Mouse (Mus musculus): ENCODE data around the gene Golga3. TPM values are rescaled to one million over a fixed set of nuclear protein-coding genes. Genes with fewer than 3 reads are reported as not detected.

Golga3 gene
- polyA plus RNA-seq (2012; ENCODE audit: insufficient read depth, insufficient read length, missing spikeins): 23.6 and 24.7 TPM in 2 replicates

GRCm38 (mm10) chr5:110176362-110177020 lies at the start of gene Golga3:
TSS of gene Golga3 (plus strand) at chr5:110176701.
- Histone ChIP-seq H3K4me1 (ENCODE audit: control insufficient read depth, insufficient read depth, low read length) (peaks cover 29% of the 10 kb centered on the region), H3K27ac (ENCODE audit: insufficient read depth, low read depth, low read length) (peak within 1 kb of the TSS; percentile 70)
- TF ChIP-seq CTCF (IDR thresholded peaks at IDR 0.05; ENCODE audit: low read depth, low read length) (no peak), POLR2A (IDR thresholded peaks at IDR 0.05; ENCODE audit: borderline replicate concordance, low read depth, low read length) (no peak)

DNA sequence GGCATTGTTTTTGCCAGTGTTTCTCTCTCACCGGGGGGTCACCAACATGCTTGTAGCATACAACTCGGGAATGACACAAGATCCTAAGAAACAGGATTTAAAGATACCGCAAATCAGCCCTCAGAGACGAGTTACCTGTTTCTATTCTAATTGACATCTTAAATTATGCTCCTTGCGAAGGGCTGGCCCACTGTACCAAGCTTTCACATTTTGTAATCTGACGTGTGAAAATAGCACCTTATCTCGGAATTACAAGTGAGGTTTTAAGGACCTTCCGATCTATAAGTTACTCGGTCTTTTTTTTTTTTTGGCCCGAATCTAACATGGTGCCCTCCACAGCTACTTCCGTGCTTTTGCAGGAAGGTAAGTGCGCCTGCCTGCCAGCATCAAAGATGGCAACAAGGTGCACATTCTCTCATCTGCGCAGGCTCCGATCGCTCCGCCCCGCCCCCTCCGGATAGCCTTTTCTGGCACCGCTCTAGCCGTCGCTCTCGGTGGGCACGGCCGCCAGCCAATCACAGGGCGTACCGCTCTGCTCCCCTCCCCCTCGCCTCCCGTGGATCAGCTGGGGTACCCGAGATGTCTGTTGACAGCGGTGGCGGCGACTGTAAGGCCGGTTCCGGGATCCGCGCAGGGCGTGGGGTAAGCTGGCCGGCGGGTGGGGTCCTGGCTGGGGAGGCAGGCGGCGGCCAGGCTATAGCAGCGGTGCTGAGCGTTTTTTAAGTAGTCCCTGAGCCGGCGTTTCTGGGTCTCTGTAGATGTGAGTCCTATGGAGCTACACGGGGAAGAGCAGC lies 41.0 kb upstream of the Golga3 start, which contains the start of gene Chfr:
TSS of gene Chfr (plus strand) at position 550 of the 794 bp plus-strand sequence.
- Histone ChIP-seq H3K4me3 (ENCODE audit: insufficient read depth, low read length) (peak within 1 kb of the TSS; percentile 99), H3K4me1 (ENCODE audit: control insufficient read depth, insufficient read depth, low read length) (peaks cover 3% of the 10 kb centered on the region; the same call in 1 of the 2 replicates), H3K27ac (ENCODE audit: insufficient read depth, low read depth, low read length) (peak within 1 kb of the TSS; percentile 33; the same call in 1 of the 2 replicates)
- TF ChIP-seq POLR2A (IDR thresholded peaks at IDR 0.05; ENCODE audit: borderline replicate concordance, low read depth, low read length): 0 out of 2 replicates have a peak, but pooled peaks have one; percentile 63
- TF ChIP-seq CTCF (IDR thresholded peaks at IDR 0.05; ENCODE audit: low read depth, low read length): no peak

More at GRCm38 (mm10) chr5:110176362-110177020, at the start of gene Golga3:
- H3K4me3 ChIP-seq (ENCODE audit: insufficient read depth, low read length): peak within 1 kb of the TSS; percentile 93

DNA sequence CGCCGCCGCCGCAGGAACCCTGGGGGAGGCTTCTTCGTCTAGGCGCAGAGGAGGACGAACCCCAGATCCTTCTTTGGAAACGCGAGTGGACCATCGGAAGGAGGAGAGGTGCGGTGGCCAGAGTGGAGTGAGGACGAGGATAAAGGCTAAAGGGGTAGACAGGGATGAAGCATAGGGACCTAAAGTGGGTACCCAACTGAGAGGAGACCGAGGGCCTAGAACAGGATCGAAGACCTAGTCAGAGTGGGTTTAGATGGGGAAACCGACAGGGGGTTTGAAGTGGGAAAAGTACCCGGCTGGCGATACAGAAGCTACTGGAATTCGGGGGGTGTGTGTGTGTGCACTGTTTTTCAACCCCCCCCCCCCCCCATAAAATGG lies 40.4 kb upstream of the Golga3 start:
- Histone ChIP-seq H3K27ac (ENCODE audit: insufficient read depth, low read depth, low read length) (peak overlapping the region; percentile 28; the same call in 1 of the 2 replicates), H3K4me3 (ENCODE audit: insufficient read depth, low read length) (peak overlapping the region; percentile 99), H3K4me1 (ENCODE audit: control insufficient read depth, insufficient read depth, low read length) (peaks cover 3% of the 10 kb centered on the region; the same call in 1 of the 2 replicates)
- TF ChIP-seq CTCF (IDR thresholded peaks at IDR 0.05; ENCODE audit: low read depth, low read length) (no peak), POLR2A (IDR thresholded peaks at IDR 0.05; ENCODE audit: borderline replicate concordance, low read depth, low read length) (no peak)

GRCm38 (mm10) chr5:110137816-110138215 lies 38.7 kb upstream of the Golga3 start:
- H3K4me1 ChIP-seq (ENCODE audit: control insufficient read depth, insufficient read depth, low read length): peaks cover 3% of the 10 kb centered on the region; the same call in 1 of the 2 replicates
- H3K27ac ChIP-seq (ENCODE audit: insufficient read depth, low read depth, low read length): no peak overlapping the region
- no peak overlapping the region for H3K4me3 ChIP-seq (ENCODE audit: insufficient read depth, low read length)
- TF ChIP-seq CTCF (IDR thresholded peaks at IDR 0.05; ENCODE audit: low read depth, low read length) (no peak), POLR2A (IDR thresholded peaks at IDR 0.05; ENCODE audit: borderline replicate concordance, low read depth, low read length) (no peak)

DNA sequence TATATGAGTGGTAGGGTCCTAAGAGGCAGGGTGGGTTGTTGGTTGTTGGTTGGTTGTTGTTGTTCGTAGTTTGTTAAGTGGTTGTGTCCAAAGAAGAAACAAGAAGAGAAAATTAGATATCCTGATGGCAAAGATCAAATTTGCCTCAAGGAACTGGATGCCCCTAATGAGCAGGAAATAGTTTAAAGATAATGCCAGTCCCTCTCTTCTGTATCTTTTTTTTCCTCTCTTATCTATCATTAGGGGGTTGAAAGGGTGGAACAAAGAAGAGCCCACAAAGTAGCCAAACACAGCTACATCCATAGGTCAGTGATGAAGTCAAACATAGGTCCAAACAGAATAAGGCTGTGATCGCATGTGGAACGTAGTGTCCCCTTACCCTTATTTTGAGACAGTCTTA lies 37.2 kb upstream of the Golga3 start:
- no peak for TF ChIP-seq CTCF (IDR thresholded peaks at IDR 0.05; ENCODE audit: low read depth, low read length)
- TF ChIP-seq POLR2A (IDR thresholded peaks at IDR 0.05; ENCODE audit: borderline replicate concordance, low read depth, low read length): no peak
- H3K4me3 ChIP-seq (ENCODE audit: insufficient read depth, low read length): no peak overlapping the region
- H3K27ac ChIP-seq (ENCODE audit: insufficient read depth, low read depth, low read length): no peak overlapping the region
- peaks cover 3% of the 10 kb centered on the region; the same call in 1 of the 2 replicates for H3K4me1 ChIP-seq (ENCODE audit: control insufficient read depth, insufficient read depth, low read length)

- TF ChIP-seq CTCF (IDR thresholded peaks at IDR 0.05; ENCODE audit: low read depth, low read length) (no peak), POLR2A (IDR thresholded peaks at IDR 0.05; ENCODE audit: borderline replicate concordance, low read depth, low read length) (no peak)
- H3K4me1 ChIP-seq (ENCODE audit: control insufficient read depth, insufficient read depth, low read length): no peaks in the 10 kb centered on the region
- no peak overlapping the region for H3K27ac ChIP-seq (ENCODE audit: insufficient read depth, low read depth, low read length)
- H3K4me3 ChIP-seq (ENCODE audit: insufficient read depth, low read length): no peak overlapping the region
These were observed 36.1 kb upstream of the Golga3 start for GRCm38 (mm10) chr5:110140424-110140823.

DNA sequence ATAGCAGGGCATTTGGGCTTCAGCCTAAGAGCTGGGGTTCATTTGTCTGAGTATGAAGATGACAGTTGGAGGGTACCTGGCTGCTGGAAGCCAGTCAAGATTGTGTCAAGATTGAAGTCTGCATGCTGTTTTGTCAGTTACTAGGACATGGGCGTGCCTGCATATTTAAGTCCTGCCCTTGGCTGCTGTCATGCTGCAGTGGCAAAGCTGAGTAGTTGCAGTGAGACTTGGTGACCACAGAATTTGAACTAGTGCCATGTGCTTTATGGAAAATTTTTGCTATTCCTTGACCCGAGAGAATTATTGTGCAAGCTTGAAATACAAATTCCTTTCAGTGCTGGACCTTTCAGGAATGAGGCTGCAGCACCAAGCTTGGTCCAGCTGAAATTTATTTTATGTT lies 34.2 kb upstream of the Golga3 start:
- Histone ChIP-seq H3K4me1 (ENCODE audit: control insufficient read depth, insufficient read depth, low read length) (no peaks in the 10 kb centered on the region), H3K27ac (ENCODE audit: insufficient read depth, low read depth, low read length) (no peak overlapping the region), H3K4me3 (ENCODE audit: insufficient read depth, low read length) (no peak overlapping the region)
- TF ChIP-seq CTCF (IDR thresholded peaks at IDR 0.05; ENCODE audit: low read depth, low read length): no peak
- no peak for TF ChIP-seq POLR2A (IDR thresholded peaks at IDR 0.05; ENCODE audit: borderline replicate concordance, low read depth, low read length)

GRCm38 (mm10) chr5:110143007-110143406 lies 33.5 kb upstream of the Golga3 start:
- H3K4me1 ChIP-seq (ENCODE audit: control insufficient read depth, insufficient read depth, low read length): no peaks in the 10 kb centered on the region
- no peak for TF ChIP-seq POLR2A (IDR thresholded peaks at IDR 0.05; ENCODE audit: borderline replicate concordance, low read depth, low read length)
- TF ChIP-seq CTCF (IDR thresholded peaks at IDR 0.05; ENCODE audit: low read depth, low read length): peak; percentile 27; the same call in 1 of the 2 replicates
- no peak overlapping the region for H3K4me3 ChIP-seq (ENCODE audit: insufficient read depth, low read length)
- H3K27ac ChIP-seq (ENCODE audit: insufficient read depth, low read depth, low read length): no peak overlapping the region

DNA sequence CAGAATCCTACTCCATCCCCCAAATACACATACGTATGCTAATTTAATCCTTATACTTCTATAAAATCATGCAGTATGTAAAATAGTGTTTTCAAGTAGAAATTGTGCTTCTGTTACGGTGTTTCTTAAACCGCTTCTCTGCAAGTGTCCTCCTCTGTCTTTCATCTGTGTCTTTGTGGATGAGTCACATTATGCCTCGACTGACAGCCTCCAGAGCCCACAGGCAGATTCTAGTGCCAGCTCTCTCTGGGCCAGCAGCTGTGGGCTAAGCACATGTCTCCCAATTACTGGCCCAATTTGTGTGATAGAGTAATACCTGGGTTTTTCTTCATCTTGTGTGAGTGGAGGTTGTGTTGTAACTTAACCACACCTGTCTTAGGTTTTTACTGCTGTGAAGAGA lies 7.1 kb upstream of the Golga3 start:
- no peak overlapping the region for H3K27ac ChIP-seq (ENCODE audit: insufficient read depth, low read depth, low read length)

More for the DNA sequence above, 7.1 kb upstream of the Golga3 start:
- TF ChIP-seq CTCF (IDR thresholded peaks at IDR 0.05; ENCODE audit: low read depth, low read length) (no peak), POLR2A (IDR thresholded peaks at IDR 0.05; ENCODE audit: borderline replicate concordance, low read depth, low read length) (no peak)
- Histone ChIP-seq H3K4me3 (ENCODE audit: insufficient read depth, low read length) (no peak overlapping the region), H3K4me1 (ENCODE audit: control insufficient read depth, insufficient read depth, low read length) (peaks cover 4% of the 10 kb centered on the region; the same call in 1 of the 2 replicates)
